Mouse (Mus musculus) hindbrain, postnatal 0 days (tissue): ENCODE measurements at regions not wholly inside any gene's neighbourhood (a gene's known extent, or its start where the extent isn't known, plus 50 kb on each side); places are given as distances from the start of the nearest gene placed in this dataset.

Experiments
- ATAC-seq: fragments of 200-750 bp; cut with Nextera tagmentation; 2 replicates; pipeline ENCODE4 v1.8.0; 2017; ENCODE audit warnings: mild to moderate bottlenecking, moderate TSS enrichment, moderate library complexity
- DNase-seq: peaks from one replicate; pipeline ENCODE4 v3.0.0-alpha.2; 2015; ENCODE audit warnings: low spot score
- H3K27ac ChIP-seq: fragments of 300-500 bp; sonication (generic); 2 replicates; pipeline ENCODE4 v1.5.1; 2014; ENCODE audit warnings: mild to moderate bottlenecking
- H3K27me3 ChIP-seq: fragments of 300-500 bp; sonication (generic); 2 replicates; pipeline ENCODE4 v1.6.1; 2014; ENCODE audit warnings: low read length, mixed read lengths; ENCODE audit not compliant: insufficient read depth
- H3K36me3 ChIP-seq: fragments of 300-500 bp; sonication (generic); 2 replicates; pipeline ENCODE4 v1.6.1; 2014; ENCODE audit warnings: low read length, mixed read lengths; ENCODE audit not compliant: insufficient read depth
- H3K4me1 ChIP-seq: fragments of 300-500 bp; sonication (generic); 2 replicates; pipeline ENCODE4 v1.6.1; 2014; ENCODE audit warnings: antibody characterized with exemption, low read length, mixed read lengths; ENCODE audit not compliant: insufficient read depth
- H3K4me2 ChIP-seq: fragments of 300-500 bp; sonication (generic); 2 replicates; pipeline ENCODE4 v1.6.1; 2014; ENCODE audit warnings: low read depth, mild to moderate bottlenecking, low read length, moderate library complexity, mixed read lengths
- H3K4me3 ChIP-seq: fragments of 300-500 bp; sonication (generic); 2 replicates; pipeline ENCODE4 v1.5.1; 2014; ENCODE audit warnings: low read length
- H3K9ac ChIP-seq: fragments of 300-500 bp; sonication (generic); replicated peaks from 2 replicates; pipeline ENCODE4 v1.6.1; 2014; ENCODE audit warnings: mild to moderate bottlenecking, low read length, moderate library complexity, mixed read lengths
- H3K9me3 ChIP-seq: fragments of 300-500 bp; sonication (generic); 2 replicates; pipeline ENCODE4 v1.6.1; 2016; ENCODE audit warnings: low read length, mixed read lengths
- CTCF ChIP-seq: IDR thresholded peaks from 2 replicates; pipeline ENCODE4 v1.5.1; 2016; ENCODE audit warnings: antibody characterized with exemption, control low read depth, low read depth
- WGBS: fragments of 180-500 bp; shearing (Covaris S2); extraction: QIAGEN DNeasy Blood & Tissue Kit; methylation state at CpG from one replicate; pipeline ENCODE4 v1.1.7; 2014; 5-methylcytosine and 5-hydroxymethylcytosine counted together

GRCm38 (mm10) chr14:46512118-46512517, 121.6 kb upstream of the Bmp4 start:
- H3K9me3 ChIP-seq = no peaks in the 10 kb centered on the region
- ATAC-seq (no peak), DNase-seq (no peak)
- no peaks in the 10 kb centered on the region for H3K27me3 ChIP-seq
- H3K36me3 ChIP-seq = no peaks in the 10 kb centered on the region
- no peak overlapping the region for H3K27ac ChIP-seq
- no peaks in the 10 kb centered on the region for H3K4me1 ChIP-seq
- no peak overlapping the region for H3K9ac ChIP-seq
- WGBS = 90% methylated on average over 1 of the region's 1 CpGs
- H3K4me3 ChIP-seq = no peak overlapping the region
- no peak for TF ChIP-seq CTCF
- no peak overlapping the region for H3K4me2 ChIP-seq

GRCm38 (mm10) chr14:46508871-46509270, 118.4 kb upstream of the Bmp4 start:
- no peak for DNase-seq
- Histone ChIP-seq H3K9me3 (no peaks in the 10 kb centered on the region), H3K27me3 (no peaks in the 10 kb centered on the region), H3K4me2 (no peak overlapping the region), H3K4me3 (no peak overlapping the region), H3K27ac (no peak overlapping the region), H3K36me3 (no peaks in the 10 kb centered on the region), H3K9ac (no peak overlapping the region), H3K4me1 (no peaks in the 10 kb centered on the region)
- no peak for ATAC-seq
- WGBS = 50% methylated on average over 5 of the region's 5 CpGs
- no peak for TF ChIP-seq CTCF

- Histone ChIP-seq H3K4me3 (no peak overlapping the region), H3K27ac (no peak overlapping the region), H3K27me3 (no peaks in the 10 kb centered on the region), H3K9me3 (no peaks in the 10 kb centered on the region), H3K36me3 (no peaks in the 10 kb centered on the region), H3K9ac (no peak overlapping the region), H3K4me1 (no peaks in the 10 kb centered on the region), H3K4me2 (no peak overlapping the region)
- 81% methylated on average over 3 of the region's 3 CpGs for WGBS
- ATAC-seq (no peak), DNase-seq (no peak)
- 0 out of 2 replicates have a peak, but pooled peaks have one; percentile 3 for TF ChIP-seq CTCF
Measured at GRCm38 (mm10) chr14:46505266-46505665, 114.8 kb upstream of the Bmp4 start.

- 79% methylated on average over 9 of the region's 9 CpGs for WGBS
- no peak for TF ChIP-seq CTCF
- no peaks in the 10 kb centered on the region for H3K36me3 ChIP-seq
- H3K4me2 ChIP-seq = no peak overlapping the region
- no peaks in the 10 kb centered on the region for H3K4me1 ChIP-seq
- no peak overlapping the region for H3K9ac ChIP-seq
- no peak for ATAC-seq
- H3K27ac ChIP-seq = no peak overlapping the region
- H3K27me3 ChIP-seq = no peaks in the 10 kb centered on the region
- DNase-seq = no peak
- H3K4me3 ChIP-seq = no peak overlapping the region
- H3K9me3 ChIP-seq = no peaks in the 10 kb centered on the region
Measured at GRCm38 (mm10) chr14:46491601-46492000, 101.1 kb upstream of the Bmp4 start.

- no peaks in the 10 kb centered on the region for H3K27me3 ChIP-seq
- no peak for TF ChIP-seq CTCF
- ATAC-seq = no peak
- H3K36me3 ChIP-seq = no peaks in the 10 kb centered on the region
- H3K9ac ChIP-seq = no peak overlapping the region
- DNase-seq = no peak
- no peaks in the 10 kb centered on the region for H3K4me1 ChIP-seq
- no peak overlapping the region for H3K4me3 ChIP-seq
- 87% methylated on average over 2 of the region's 2 CpGs for WGBS
- H3K9me3 ChIP-seq = no peaks in the 10 kb centered on the region
- no peak overlapping the region for H3K4me2 ChIP-seq
- no peak overlapping the region for H3K27ac ChIP-seq
Measured at GRCm38 (mm10) chr14:46491182-46491581, 100.7 kb upstream of the Bmp4 start.

GRCm38 (mm10) chr14:46487551-46487950, 97.1 kb upstream of the Bmp4 start:
- no peak for TF ChIP-seq CTCF
- ATAC-seq = no peak
- H3K4me1 ChIP-seq = no peaks in the 10 kb centered on the region
- no peak for DNase-seq
- H3K27me3 ChIP-seq = no peaks in the 10 kb centered on the region
- H3K4me3 ChIP-seq = no peak overlapping the region
- no peak overlapping the region for H3K27ac ChIP-seq
- no peaks in the 10 kb centered on the region for H3K9me3 ChIP-seq
- H3K9ac ChIP-seq = no peak overlapping the region
- WGBS = 82% methylated on average over 1 of the region's 1 CpGs
- H3K36me3 ChIP-seq = no peaks in the 10 kb centered on the region
- no peak overlapping the region for H3K4me2 ChIP-seq

- no peaks in the 10 kb centered on the region for H3K27me3 ChIP-seq
- WGBS = 87% methylated on average over 7 of the region's 7 CpGs
- no peak overlapping the region for H3K27ac ChIP-seq
- H3K4me1 ChIP-seq = no peaks in the 10 kb centered on the region
- no peaks in the 10 kb centered on the region for H3K36me3 ChIP-seq
- no peak overlapping the region for H3K4me3 ChIP-seq
- H3K9ac ChIP-seq = no peak overlapping the region
- ATAC-seq (no peak), DNase-seq (no peak)
- H3K4me2 ChIP-seq = no peak overlapping the region
- H3K9me3 ChIP-seq = no peaks in the 10 kb centered on the region
- TF ChIP-seq CTCF = no peak
Measured at GRCm38 (mm10) chr14:46480396-46480795, 89.9 kb upstream of the Bmp4 start.
